Mouse (Mus musculus) MEL (cell line): ENCODE data around the gene Cflar.

ENCODE experiments used
- BHLHE40 ChIP-seq: IDR thresholded peaks from 2 replicates; pipeline ENCODE4 v1.6.1; 2012; ENCODE audit warnings: low read depth, mild to moderate bottlenecking, inconsistent platforms, low read length, improper control_type of control experiment, borderline replicate concordance
- KAT2A ChIP-seq: conservative IDR thresholded peaks from 2 replicates; pipeline ENCODE4 v1.6.1; 2012; ENCODE audit warnings: low read depth, low read length, improper control_type of control experiment, inconsistent platforms
- MYC ChIP-seq: IDR thresholded peaks from 2 replicates; pipeline ENCODE4 v1.6.1; 2011; ENCODE audit warnings: low read depth, mild to moderate bottlenecking, low read length, improper control_type of control experiment, moderate library complexity
- POLR2A ChIP-seq, 2 experiments: IDR thresholded peaks; 2 replicates each; pipeline ENCODE4 v1.6.1; 2011 to 2012; ENCODE audit warnings: low read length in 2 of 2, mild to moderate bottlenecking in 2 of 2, control low read depth in 1 of 2, improper control_type of control experiment in 1 of 2, low read depth in 1 of 2, moderate library complexity in 1 of 2; ENCODE audit not compliant: control insufficient read depth in 1 of 2, insufficient read depth in 1 of 2, poor library complexity in 1 of 2

DNA sequence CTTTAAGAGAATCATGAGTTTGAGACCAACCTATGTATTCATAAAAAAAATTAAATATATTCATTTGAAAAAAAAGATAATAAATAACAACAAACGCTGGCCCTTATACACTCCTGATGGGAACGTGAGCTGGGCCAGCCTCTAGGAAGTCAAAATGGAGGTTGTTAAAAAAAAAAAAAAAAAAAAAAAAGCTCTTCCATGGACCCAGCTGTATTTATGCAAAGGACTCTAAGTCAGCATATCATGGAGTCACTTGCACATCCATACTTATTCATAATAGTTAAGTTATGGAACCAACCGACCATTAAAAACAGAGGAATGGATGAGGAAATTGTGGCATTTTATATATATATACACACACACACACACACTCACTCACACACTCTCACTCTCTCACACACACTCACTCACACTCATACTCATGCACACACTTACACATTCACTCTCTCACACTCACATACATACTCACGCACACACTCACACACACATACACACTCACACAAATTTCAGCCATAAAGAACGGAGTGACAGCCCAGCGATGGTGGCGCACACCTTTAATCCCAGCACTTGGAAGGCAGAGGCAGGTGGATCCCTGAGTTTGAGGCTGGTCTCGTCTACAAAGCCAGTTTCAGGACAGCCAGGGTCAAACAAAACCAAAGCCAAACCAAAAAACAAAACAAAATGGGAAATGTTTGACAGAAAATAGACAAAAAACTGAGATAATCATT, 90.4 kb downstream of the Cflar start:
- TF ChIP-seq BHLHE40 (no peak), POLR2A (IDR thresholded peaks at IDR 0.05; ENCODE audit: control insufficient read depth in 1 of 2, insufficient read depth in 1 of 2, low read depth in 1 of 2, low read length in 2 of 2, poor library complexity in 1 of 2) (no peak), MYC (no peak), KAT2A (no peak)
